Mouse (Mus musculus) lung, adult 2 months (tissue): ENCODE results near the gene Nav2.

ENCODE experiments used
- CTCF ChIP-seq: fragments of 200-500 bp; IDR thresholded peaks from 2 replicates; pipeline ENCODE4 v1.5.1; 2011; ENCODE audit warnings: mild to moderate bottlenecking, low read length, control low read depth; ENCODE audit not compliant: insufficient read depth
- POLR2A ChIP-seq: fragments of 200-500 bp; IDR thresholded peaks from 2 replicates; pipeline ENCODE4 v1.6.1; 2011; ENCODE audit warnings: low read depth, mild to moderate bottlenecking, control low read depth, low read length, borderline replicate concordance; ENCODE audit errors: extremely low read depth

DNA sequence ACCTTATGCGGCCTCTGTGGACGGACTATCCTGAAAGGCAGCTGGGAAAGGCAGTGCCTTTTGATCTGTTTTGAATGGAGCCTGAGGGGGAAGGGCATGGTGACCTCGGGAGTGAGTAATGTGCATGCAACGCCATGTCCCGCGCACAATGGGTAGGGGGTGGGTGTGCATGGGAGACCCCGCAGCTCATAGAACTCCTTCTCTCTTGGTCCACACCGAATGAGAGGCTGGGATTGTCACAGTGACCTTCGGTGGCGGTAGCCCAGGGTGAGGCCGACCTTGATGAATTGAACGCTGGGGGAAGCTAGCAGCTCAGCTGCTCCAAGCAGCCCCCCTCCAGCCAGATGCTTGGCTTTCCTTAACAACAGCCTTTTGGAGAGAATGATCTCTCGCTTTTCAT is 86.7 kb downstream of the Nav2 start:
- TF ChIP-seq POLR2A (no peak), CTCF (no peak)
